Mouse (Mus musculus) hindbrain, embryonic 11.5 days (tissue): ENCODE results near the gene Trim63. TPM values are rescaled to one million over a fixed set of nuclear protein-coding genes. Genes with fewer than 3 reads are reported as not detected.
A peak's percentile ranks its signal among the peaks of the same experiment; 100 is the strongest.

Experiments
- ATAC-seq: fragments of 200-750 bp; cut with Nextera tagmentation; 2 replicates; pipeline ENCODE4 v1.8.0; 2017; ENCODE audit warnings: mild to moderate bottlenecking, moderate TSS enrichment, moderate library complexity; ENCODE audit not compliant: low FRiP score
- DNase-seq: peaks from one replicate; pipeline ENCODE4 v3.0.0-alpha.2; 2015; ENCODE audit warnings: low spot score
- H3K27ac ChIP-seq: fragments of 300-500 bp; sonication (generic); 2 replicates; pipeline ENCODE4 v1.5.1; 2014; ENCODE audit warnings: mild to moderate bottlenecking, low read depth, low read length
- H3K27me3 ChIP-seq: fragments of 300-500 bp; sonication (generic); 2 replicates; pipeline ENCODE4 v1.6.1; 2014; ENCODE audit warnings: mild to moderate bottlenecking, low read length, moderate library complexity, mixed read lengths; ENCODE audit not compliant: control insufficient read depth, insufficient read depth
- H3K36me3 ChIP-seq: fragments of 300-500 bp; sonication (generic); 2 replicates; pipeline ENCODE4 v1.6.1; 2014; ENCODE audit warnings: mild to moderate bottlenecking, low read length, moderate library complexity, mixed read lengths; ENCODE audit not compliant: control insufficient read depth, insufficient read depth
- H3K4me1 ChIP-seq: fragments of 300-500 bp; sonication (generic); replicated peaks from 2 replicates; pipeline ENCODE4 v1.6.1; 2014; ENCODE audit warnings: low read length, mixed read lengths; ENCODE audit not compliant: control insufficient read depth, insufficient read depth
- H3K4me2 ChIP-seq: fragments of 300-500 bp; sonication (generic); replicated peaks from 2 replicates; pipeline ENCODE4 v1.6.1; 2014; ENCODE audit warnings: mild to moderate bottlenecking, low read depth, low read length
- H3K4me3 ChIP-seq: fragments of 300-500 bp; sonication (generic); 2 replicates; pipeline ENCODE4 v1.5.1; 2014; ENCODE audit warnings: low read depth, low read length
- H3K9ac ChIP-seq: fragments of 300-500 bp; sonication (generic); 2 replicates; pipeline ENCODE4 v1.6.1; 2014; ENCODE audit warnings: low read depth, low read length
- H3K9me3 ChIP-seq: fragments of 300-500 bp; sonication (generic); 2 replicates; pipeline ENCODE4 v1.6.1; 2016; ENCODE audit warnings: low read length; ENCODE audit not compliant: control insufficient read depth
- WGBS: fragments of 180-500 bp; shearing (Covaris S2); extraction: QIAGEN DNeasy Blood & Tissue Kit; methylation state at CpG from one replicate; pipeline ENCODE4 v1.1.7; 2014; 5-methylcytosine and 5-hydroxymethylcytosine counted together
- polyA plus RNA-seq: library from polyadenylated mRNA; unstranded; fragments of >200 nt; fragmentation: Nextera tagmentation; extraction: Ambion mirVana; gene quantifications from 2 replicates; pipeline ENCODE4 v1.2.1, GENCODE M21; 2014

Trim63 gene
- polyA plus RNA-seq, 1 experiment from 2014 or later, result 0.12 TPM

- no peak for ATAC-seq
- WGBS, result 71% methylated on average over 12 of the region's 12 CpGs
- no peak overlapping the region for H3K4me3 ChIP-seq
- no peaks in the 10 kb centered on the region for H3K9me3 ChIP-seq
- H3K9ac ChIP-seq, result no peak overlapping the region
- H3K4me2 ChIP-seq, result no peak overlapping the region
- no peaks in the 10 kb centered on the region for H3K36me3 ChIP-seq
- H3K27me3 ChIP-seq, result peaks cover under 1% of the 10 kb centered on the region; the same call in 1 of the 2 replicates
- H3K4me1 ChIP-seq, result peaks cover 7% of the 10 kb centered on the region; the same call in 1 of the 2 replicates
- no peak for DNase-seq
- no peak overlapping the region for H3K27ac ChIP-seq
Measured at GRCm38 (mm10) chr4:134352261-134352707, 37.4 kb downstream of the Trim63 start.

- ATAC-seq (no peak), DNase-seq (no peak)
- Histone ChIP-seq H3K27me3 (peaks cover 7% of the 10 kb centered on the region; the same call in 1 of the 2 replicates), H3K9ac (no peak overlapping the region), H3K4me3 (no peak overlapping the region), H3K4me2 (no peak overlapping the region), H3K36me3 (no peaks in the 10 kb centered on the region), H3K9me3 (no peaks in the 10 kb centered on the region), H3K27ac (no peak overlapping the region), H3K4me1 (peaks cover 7% of the 10 kb centered on the region; the same call in 1 of the 2 replicates)
- WGBS, result 84% methylated on average over 7 of the region's 7 CpGs
Measured at GRCm38 (mm10) chr4:134352929-134353328, 38.0 kb downstream of the Trim63 start.

- DNase-seq (no peak), ATAC-seq (no peak)
- H3K9ac ChIP-seq, result no peak overlapping the region
- peaks cover 8% of the 10 kb centered on the region; the same call in 1 of the 2 replicates for H3K27me3 ChIP-seq
- no peak overlapping the region for H3K4me3 ChIP-seq
- 70% methylated on average over 5 of the region's 5 CpGs for WGBS
- no peaks in the 10 kb centered on the region for H3K9me3 ChIP-seq
- no peak overlapping the region for H3K27ac ChIP-seq
- no peaks in the 10 kb centered on the region for H3K36me3 ChIP-seq
- peaks cover 7% of the 10 kb centered on the region; the same call in 1 of the 2 replicates for H3K4me1 ChIP-seq
- no peak overlapping the region for H3K4me2 ChIP-seq
Measured at GRCm38 (mm10) chr4:134353527-134354409, 38.8 kb downstream of the Trim63 start.

- no peak for DNase-seq
- ATAC-seq, result no peak
- Histone ChIP-seq H3K36me3 (no peaks in the 10 kb centered on the region), H3K27me3 (peaks cover 8% of the 10 kb centered on the region; the same call in 1 of the 2 replicates), H3K9me3 (no peaks in the 10 kb centered on the region), H3K9ac (no peak overlapping the region), H3K4me2 (no peak overlapping the region), H3K4me3 (no peak overlapping the region), H3K4me1 (peaks cover 7% of the 10 kb centered on the region; the same call in 1 of the 2 replicates), H3K27ac (no peak overlapping the region)
- WGBS, result 50% methylated on average over 16 of the region's 16 CpGs
Measured at GRCm38 (mm10) chr4:134355841-134356452, 41.0 kb downstream of the Trim63 start.

- DNase-seq (peak; percentile 87), ATAC-seq (no peak)
- no peak overlapping the region for H3K4me3 ChIP-seq
- WGBS, result 22% methylated on average over 22 of the region's 22 CpGs
- no peaks in the 10 kb centered on the region for H3K36me3 ChIP-seq
- H3K9me3 ChIP-seq, result no peaks in the 10 kb centered on the region
- 0 out of 2 replicates have a peak, but pooled peaks cover 2% of the 10 kb centered on the region for H3K4me1 ChIP-seq
- peak overlapping the region; percentile 28; the same call in 1 of the 2 replicates for H3K4me2 ChIP-seq
- H3K27me3 ChIP-seq, result peaks cover 8% of the 10 kb centered on the region; the same call in 1 of the 2 replicates
- no peak overlapping the region for H3K27ac ChIP-seq
- H3K9ac ChIP-seq, result 0 out of 2 replicates have a peak overlapping the region, but pooled peaks have one; percentile 27
Measured at GRCm38 (mm10) chr4:134356591-134357460, 41.9 kb downstream of the Trim63 start.

GRCm38 (mm10) chr4:134357461-134357771 is 42.5 kb downstream of the Trim63 start:
- no peak overlapping the region for H3K4me3 ChIP-seq
- H3K9ac ChIP-seq, result 0 out of 2 replicates have a peak overlapping the region, but pooled peaks have one; percentile 27
- no peaks in the 10 kb centered on the region for H3K4me1 ChIP-seq
- DNase-seq (no peak), ATAC-seq (no peak)
- no peaks in the 10 kb centered on the region for H3K36me3 ChIP-seq
- WGBS, result 36% methylated on average over 17 of the region's 17 CpGs
- no peaks in the 10 kb centered on the region for H3K9me3 ChIP-seq
- peak overlapping the region; percentile 28; the same call in 1 of the 2 replicates for H3K4me2 ChIP-seq
- no peak overlapping the region for H3K27ac ChIP-seq
- peaks cover 8% of the 10 kb centered on the region; the same call in 1 of the 2 replicates for H3K27me3 ChIP-seq

- Histone ChIP-seq H3K9ac (no peak overlapping the region), H3K4me3 (no peak overlapping the region), H3K36me3 (no peaks in the 10 kb centered on the region), H3K27ac (no peak overlapping the region), H3K9me3 (no peaks in the 10 kb centered on the region), H3K27me3 (peaks cover 8% of the 10 kb centered on the region; the same call in 1 of the 2 replicates), H3K4me2 (no peak overlapping the region), H3K4me1 (no peaks in the 10 kb centered on the region)
- ATAC-seq (no peak), DNase-seq (no peak)
- WGBS, result 85% methylated on average over 6 of the region's 6 CpGs
Measured at GRCm38 (mm10) chr4:134359649-134360048, 44.7 kb downstream of the Trim63 start.

GRCm38 (mm10) chr4:134361215-134361614 is 46.3 kb downstream of the Trim63 start:
- peaks cover 8% of the 10 kb centered on the region; the same call in 1 of the 2 replicates for H3K27me3 ChIP-seq

More at GRCm38 (mm10) chr4:134361215-134361614, 46.3 kb downstream of the Trim63 start:
- no peak overlapping the region for H3K9ac ChIP-seq
- ATAC-seq (no peak), DNase-seq (no peak)
- H3K4me1 ChIP-seq, result no peaks in the 10 kb centered on the region
- no peak overlapping the region for H3K4me3 ChIP-seq
- no peak overlapping the region for H3K27ac ChIP-seq
- no peaks in the 10 kb centered on the region for H3K9me3 ChIP-seq
- H3K36me3 ChIP-seq, result no peaks in the 10 kb centered on the region
- 50% methylated on average over 5 of the region's 5 CpGs for WGBS
- H3K4me2 ChIP-seq, result no peak overlapping the region
